Mouse (Mus musculus) CH12.LX (cell line): ENCODE measurements around the gene Bcas3.

Experiments used
- MAX ChIP-seq: IDR thresholded peaks from 2 replicates; pipeline ENCODE4 v1.6.1; 2011; ENCODE audit warnings: low read length, improper control_type of control experiment
- POLR2A ChIP-seq: IDR thresholded peaks from 2 replicates; pipeline ENCODE4 v1.6.1; 2011; ENCODE audit warnings: low read depth, mild to moderate bottlenecking, improper control_type of control experiment, low read length
- TBP ChIP-seq: conservative IDR thresholded peaks from 2 replicates; pipeline ENCODE4 v1.6.1; 2011; ENCODE audit warnings: low read depth, low read length, improper control_type of control experiment
- USF2 ChIP-seq: conservative IDR thresholded peaks from 2 replicates; pipeline ENCODE4 v1.6.1; 2011; ENCODE audit warnings: low read depth, low read length, improper control_type of control experiment

- TF ChIP-seq USF2 (no peak), POLR2A (no peak), TBP (no peak), MAX (no peak)
Measured at GRCm38 (mm10) chr11:85737227-85737626, 384.3 kb downstream of the Bcas3 start.
